Mouse (Mus musculus): ENCODE data around the gene 4930444G20Rik. TPM values are rescaled to one million over a fixed set of nuclear protein-coding genes. Genes with fewer than 3 reads are reported as not detected.
"Not testable (repeated sequence)": the region's sequence is repeated elsewhere in the genome, so short reads cannot be mapped to it uniquely, and the experiment has no call there.

4930444G20Rik gene
- polyA plus RNA-seq, 1 experiment from 2014 or later = not detected

- not testable (repeated sequence) for H3K4me1 ChIP-seq (replicated peaks; ENCODE audit: control insufficient read depth, insufficient read depth, low read length); H3K27ac ChIP-seq (ENCODE audit: low read length); H3K4me2 ChIP-seq (ENCODE audit: low read depth, low read length); ATAC-seq (ENCODE audit: low read depth); H3K9ac ChIP-seq (ENCODE audit: low read length); H3K27me3 ChIP-seq (ENCODE audit: control insufficient read depth, insufficient read depth, low read depth, low read length); H3K4me3 ChIP-seq (ENCODE audit: low read length); H3K9me3 ChIP-seq (ENCODE audit: control insufficient read depth, low read length); H3K36me3 ChIP-seq (ENCODE audit: control insufficient read depth, insufficient read depth, low read length)
- 3% methylated on average over 3 of the region's 3 CpGs for WGBS
Measured at GRCm38 (mm10) chr10:22036256-22036655, 31.6 kb downstream of the 4930444G20Rik start.

GRCm38 (mm10) chr10:22034303-22034702, 33.6 kb downstream of the 4930444G20Rik start:
- no peaks in the 10 kb centered on the region for H3K4me1 ChIP-seq (replicated peaks; ENCODE audit: control insufficient read depth, insufficient read depth, low read length)
- H3K27ac ChIP-seq (ENCODE audit: low read length) = no peak overlapping the region
- ATAC-seq (ENCODE audit: low read depth) = no peak
- no peaks in the 10 kb centered on the region for H3K9me3 ChIP-seq (ENCODE audit: control insufficient read depth, low read length)
- no peak overlapping the region for H3K4me3 ChIP-seq (ENCODE audit: low read length)
- no peak overlapping the region for H3K4me2 ChIP-seq (ENCODE audit: low read depth, low read length)
- no peak overlapping the region for H3K9ac ChIP-seq (ENCODE audit: low read length)
- no peaks in the 10 kb centered on the region for H3K36me3 ChIP-seq (ENCODE audit: control insufficient read depth, insufficient read depth, low read length)
- H3K27me3 ChIP-seq (ENCODE audit: control insufficient read depth, insufficient read depth, low read depth, low read length) = no peaks in the 10 kb centered on the region
- WGBS = 6% methylated on average over 9 of the region's 9 CpGs

GRCm38 (mm10) chr10:22018618-22019017, 49.3 kb downstream of the 4930444G20Rik start:
- Histone ChIP-seq H3K27me3 (ENCODE audit: control insufficient read depth, insufficient read depth, low read depth, low read length) (no peaks in the 10 kb centered on the region), H3K36me3 (ENCODE audit: control insufficient read depth, insufficient read depth, low read length) (no peaks in the 10 kb centered on the region), H3K4me2 (ENCODE audit: low read depth, low read length) (no peak overlapping the region), H3K4me3 (ENCODE audit: low read length) (no peak overlapping the region), H3K4me1 (replicated peaks; ENCODE audit: control insufficient read depth, insufficient read depth, low read length) (no peaks in the 10 kb centered on the region), H3K27ac (ENCODE audit: low read length) (no peak overlapping the region), H3K9ac (ENCODE audit: low read length) (no peak overlapping the region), H3K9me3 (ENCODE audit: control insufficient read depth, low read length) (no peaks in the 10 kb centered on the region)
- WGBS = 87% methylated on average over 4 of the region's 4 CpGs
- ATAC-seq (ENCODE audit: low read depth) = no peak

- no peaks in the 10 kb centered on the region for H3K36me3 ChIP-seq (ENCODE audit: control insufficient read depth, insufficient read depth, low read length)
- 49% methylated on average over 16 of the region's 16 CpGs for WGBS
- H3K27ac ChIP-seq (ENCODE audit: low read length) = no peak overlapping the region
Measured at GRCm38 (mm10) chr10:22017469-22018159, 50.3 kb downstream of the 4930444G20Rik start.

More at GRCm38 (mm10) chr10:22017469-22018159, 50.3 kb downstream of the 4930444G20Rik start:
- ATAC-seq (ENCODE audit: low read depth) = no peak
- Histone ChIP-seq H3K27me3 (ENCODE audit: control insufficient read depth, insufficient read depth, low read depth, low read length) (no peaks in the 10 kb centered on the region), H3K4me3 (ENCODE audit: low read length) (no peak overlapping the region), H3K9me3 (ENCODE audit: control insufficient read depth, low read length) (no peaks in the 10 kb centered on the region), H3K4me1 (replicated peaks; ENCODE audit: control insufficient read depth, insufficient read depth, low read length) (no peaks in the 10 kb centered on the region), H3K9ac (ENCODE audit: low read length) (no peak overlapping the region), H3K4me2 (ENCODE audit: low read depth, low read length) (no peak overlapping the region)

Other genes starting within 250 kb of the 4930444G20Rik start
- 56.6 and 71.0 TPM in 2 replicates for gene Sgk1, start 185.9 kb downstream of the 4930444G20Rik start, polyA plus RNA-seq (2015; fragmentation: Nextera tagmentation; extraction: Ambion mirVana)
- gene E030030I06Rik, start 81.2 kb upstream of the 4930444G20Rik start, polyA plus RNA-seq (2015; fragmentation: Nextera tagmentation; extraction: Ambion mirVana) = 24.5 and 31.4 TPM in 2 replicates
- gene Raet1e, start 90.5 kb upstream of the 4930444G20Rik start, polyA plus RNA-seq (2015; fragmentation: Nextera tagmentation; extraction: Ambion mirVana) = 9.0 and 10.8 TPM in 2 replicates
- gene H60b, start 90.5 kb upstream of the 4930444G20Rik start, polyA plus RNA-seq (2015; fragmentation: Nextera tagmentation; extraction: Ambion mirVana) = 0.99 and 1.6 TPM in 2 replicates